Comparison of ENCODE assay signal across 8 mouse cellular contexts in genomic region chr5:129586471-129586870, GRCm38 (mm10). TPM values are rescaled to one million over a fixed set of nuclear protein-coding genes. Genes with fewer than 3 reads are reported as not detected.
DNase-seq lines count a peak whose midpoint lies in the region; ATAC-seq and TF ChIP-seq lines count a peak whose summit lies in the region.

No protein-coding gene starts in this region.

- H3K36me3 ChIP-seq in forebrain, embryonic 10.5 days (replicated peaks), result no peaks in the 10 kb centered on the region
- no peaks in the 10 kb centered on the region for H3K36me3 ChIP-seq in intestine, postnatal 0 days (ENCODE audit: control insufficient read depth, insufficient read depth)
- H3K36me3 ChIP-seq in neural tube, embryonic 13.5 days, result no peaks in the 10 kb centered on the region

- peaks cover 63% of the 10 kb centered on the region for H3K27me3 ChIP-seq in forebrain, embryonic 10.5 days (ENCODE audit: poor library complexity, severe bottlenecking)
- H3K27me3 ChIP-seq in intestine, postnatal 0 days (replicated peaks; ENCODE audit: control insufficient read depth, insufficient read depth, low read length), result peaks cover 46% of the 10 kb centered on the region
- H3K27me3 ChIP-seq in neural tube, embryonic 13.5 days, result peaks cover 33% of the 10 kb centered on the region

- peak overlapping the region; percentile 97 for H3K27ac ChIP-seq in layer of hippocampus, adult 2 months
- peak overlapping the region; percentile 79 for H3K27ac ChIP-seq in forebrain, embryonic 10.5 days
- H3K27ac ChIP-seq in intestine, postnatal 0 days (ENCODE audit: low read depth, low read length), result no peak overlapping the region
- peak overlapping the region; percentile 67 for H3K27ac ChIP-seq in neural tube, embryonic 13.5 days (replicated peaks)

- DNase-seq in layer of hippocampus, adult 2 months (ENCODE audit: low spot score in 2 of 2), result no peak
- DNase-seq in layer of hippocampus, adult 9-10 months (ENCODE audit: low spot score), result no peak
- DNase-seq in forebrain, embryonic 10.5 days (ENCODE audit: extremely low spot score, low spot score), result no peak
- no peak for DNase-seq in urinary bladder, postnatal 14 days (ENCODE audit: low spot score)
- DNase-seq in kidney, adult 8-10 months, result no peak
- DNase-seq in right cerebral cortex, postnatal 10 days (ENCODE audit: low spot score in 2 of 2), result no peak

- peak overlapping the region; percentile 100 for H3K4me2 ChIP-seq in intestine, postnatal 0 days (replicated peaks; ENCODE audit: low read depth)
- H3K4me2 ChIP-seq in neural tube, embryonic 13.5 days, result peak overlapping the region; percentile 99

- WGBS in forebrain, embryonic 10.5 days, result 47% methylated on average over 13 of the region's 13 CpGs
- 58% methylated on average over 13 of the region's 13 CpGs for WGBS in intestine, postnatal 0 days
- 38% methylated on average over 13 of the region's 13 CpGs for WGBS in neural tube, embryonic 13.5 days

- H3K9ac ChIP-seq in intestine, postnatal 0 days (ENCODE audit: low read depth, low read length), result no peak overlapping the region
- peak overlapping the region; percentile 65 for H3K9ac ChIP-seq in neural tube, embryonic 13.5 days

- H3K9me3 ChIP-seq in forebrain, embryonic 10.5 days, result no peaks in the 10 kb centered on the region
- H3K9me3 ChIP-seq in intestine, postnatal 0 days (ENCODE audit: control insufficient read depth), result no peaks in the 10 kb centered on the region
- H3K9me3 ChIP-seq in neural tube, embryonic 13.5 days, result no peaks in the 10 kb centered on the region

- peak overlapping the region; percentile 90 for H3K4me3 ChIP-seq in layer of hippocampus, adult 2 months
- peak overlapping the region; percentile 84 for H3K4me3 ChIP-seq in forebrain, embryonic 10.5 days
- no peak overlapping the region; the same call in 1 of the 2 replicates for H3K4me3 ChIP-seq in intestine, postnatal 0 days (ENCODE audit: low read depth, low read length)
- peak overlapping the region; percentile 79 for H3K4me3 ChIP-seq in neural tube, embryonic 13.5 days

- peaks cover 50% of the 10 kb centered on the region for H3K4me1 ChIP-seq in forebrain, embryonic 10.5 days
- H3K4me1 ChIP-seq in intestine, postnatal 0 days (replicated peaks; ENCODE audit: control insufficient read depth, insufficient read depth, low read length), result peaks cover 4% of the 10 kb centered on the region; the same call in 1 of the 2 replicates
- peaks cover 46% of the 10 kb centered on the region for H3K4me1 ChIP-seq in neural tube, embryonic 13.5 days (replicated peaks)

- no peak for TF ChIP-seq CTCF in layer of hippocampus, adult 2 months (conservative IDR thresholded peaks at IDR 0.05)
- TF ChIP-seq CTCF in intestine, postnatal 0 days (IDR thresholded peaks at IDR 0.05; ENCODE audit: low read depth), result no peak

- ATAC-seq in intestine, postnatal 0 days, result no peak
- ATAC-seq in neural tube, embryonic 13.5 days (ENCODE audit: low read depth), result no peak

RNA-seq across cellular contexts. Expression of gene Mmp17, which starts 2.5 kb away (rescaled TPM):
- total RNA-seq in layer of hippocampus, adult 2 months (2021), result 100 to 1,000 TPM; 126 to 133 TPM
- polyA plus RNA-seq in forebrain, embryonic 10.5 days (2016; fragmentation: Nextera tagmentation; extraction: Ambion mirVana), result 2.9 and 3.4 TPM in 2 replicates
- polyA plus RNA-seq in intestine, postnatal 0 days (2015; fragmentation: Nextera tagmentation; extraction: Ambion mirVana), result 2.6 and 2.9 TPM in 2 replicates
- polyA plus RNA-seq in neural tube, embryonic 13.5 days (2015; fragmentation: Nextera tagmentation; extraction: Ambion mirVana), result 5.3 and 6.5 TPM in 2 replicates
